Mouse (Mus musculus) adrenal gland, postnatal 14 days (tissue): Measurements from ENCODE around the gene Tecpr2. TPM values are rescaled to one million over a fixed set of nuclear protein-coding genes. Genes with fewer than 3 reads are reported as not detected.

Experiments
- DNase-seq: peaks from one replicate; pipeline ENCODE4 v3.0.0; 2021; ENCODE audit warnings: mixed read lengths
- total RNA-seq: library from RNA; stranded (reverse); gene quantifications from 2 replicates; pipeline ENCODE4 v1.2.3, GENCODE M21; 2021

Gene Tecpr2
- total RNA-seq, 1 experiment from 2014 or later, result 9.1 TPM

GRCm38 (mm10) chr12:110977896-110978606 lies 89.0 kb downstream of the Tecpr2 start:
- DNase-seq, result no peak

- peak; percentile 100 for DNase-seq
Observed at GRCm38 (mm10) chr12:110978607-110979406, 89.7 kb downstream of the Tecpr2 start, which contains the start of gene Ankrd9. Gene Ankrd9 (minus strand): TSS chr12:110979040.

- DNase-seq, result no peak
Observed at GRCm38 (mm10) chr12:110979808-110980207, 90.7 kb downstream of the Tecpr2 start.

GRCm38 (mm10) chr12:110981736-110982135 lies 92.7 kb downstream of the Tecpr2 start:
- DNase-seq, result no peak

GRCm38 (mm10) chr12:110983083-110983482 lies 94.0 kb downstream of the Tecpr2 start:
- DNase-seq, result no peak

- peak; percentile 33 for DNase-seq
Observed at GRCm38 (mm10) chr12:110983714-110984113, 94.7 kb downstream of the Tecpr2 start.

GRCm38 (mm10) chr12:110984598-110984997 lies 95.5 kb downstream of the Tecpr2 start:
- no peak for DNase-seq

GRCm38 (mm10) chr12:110985141-110985540 lies 96.1 kb downstream of the Tecpr2 start:
- DNase-seq, result peak; percentile 50

- no peak for DNase-seq
Observed at GRCm38 (mm10) chr12:110986536-110987425, 97.7 kb downstream of the Tecpr2 start.

GRCm38 (mm10) chr12:110989409-110989808 lies 100.3 kb downstream of the Tecpr2 start:
- DNase-seq, result no peak

GRCm38 (mm10) chr12:110990500-110990899 lies 101.4 kb downstream of the Tecpr2 start:
- no peak for DNase-seq

GRCm38 (mm10) chr12:110991361-110992127 lies 102.5 kb downstream of the Tecpr2 start:
- peak; percentile 88 for DNase-seq

- peak; percentile 96 for DNase-seq
Observed at GRCm38 (mm10) chr12:110992128-110992553, 103.1 kb downstream of the Tecpr2 start.

- DNase-seq, result no peak
Observed at GRCm38 (mm10) chr12:110992771-110993170, 103.7 kb downstream of the Tecpr2 start.

GRCm38 (mm10) chr12:110993226-110993625 lies 104.2 kb downstream of the Tecpr2 start:
- no peak for DNase-seq

- no peak for DNase-seq
Observed at GRCm38 (mm10) chr12:110994666-110995065, 105.6 kb downstream of the Tecpr2 start.

GRCm38 (mm10) chr12:110998092-110998491 lies 109.0 kb downstream of the Tecpr2 start:
- no peak for DNase-seq

- no peak for DNase-seq
Observed at GRCm38 (mm10) chr12:110999820-111000219, 110.8 kb downstream of the Tecpr2 start.

GRCm38 (mm10) chr12:111000956-111001355 lies 111.9 kb downstream of the Tecpr2 start:
- DNase-seq, result no peak

- DNase-seq, result no peak
Observed at GRCm38 (mm10) chr12:111004142-111004541, 115.1 kb downstream of the Tecpr2 start.

GRCm38 (mm10) chr12:111005803-111006202 lies 116.7 kb downstream of the Tecpr2 start:
- DNase-seq, result no peak
